Mouse (Mus musculus) midbrain, embryonic 11.5 days (tissue): Measurements from ENCODE around the gene Gm4201. TPM values are rescaled to one million over a fixed set of nuclear protein-coding genes. Genes with fewer than 3 reads are reported as not detected.
"Not testable (repeated sequence)": the region's sequence is repeated elsewhere in the genome, so short reads cannot be mapped to it uniquely, and the experiment has no call there.

ENCODE experiments used
- ATAC-seq: fragments of 200-750 bp; cut with Nextera tagmentation; 2 replicates; pipeline ENCODE4 v1.8.0; 2017; ENCODE audit warnings: moderate TSS enrichment, moderate library complexity; ENCODE audit not compliant: low FRiP score
- DNase-seq: peaks from one replicate; pipeline ENCODE4 v3.0.0; 2015; ENCODE audit warnings: low spot score; ENCODE audit errors: missing footprints
- H3K27ac ChIP-seq: fragments of 300-500 bp; sonication (generic); 2 replicates; pipeline ENCODE4 v1.5.1; 2014; ENCODE audit warnings: low read depth, low read length
- H3K27me3 ChIP-seq: fragments of 300-500 bp; sonication (generic); 2 replicates; pipeline ENCODE4 v1.6.1; 2014; ENCODE audit warnings: mild to moderate bottlenecking, low read length, moderate library complexity, mixed read lengths; ENCODE audit not compliant: control insufficient read depth, insufficient read depth
- H3K36me3 ChIP-seq: fragments of 300-500 bp; sonication (generic); 2 replicates; pipeline ENCODE4 v1.6.1; 2014; ENCODE audit warnings: mild to moderate bottlenecking, low read length, moderate library complexity, mixed read lengths; ENCODE audit not compliant: control insufficient read depth, insufficient read depth
- H3K4me1 ChIP-seq: fragments of 300-500 bp; sonication (generic); 2 replicates; pipeline ENCODE4 v1.6.1; 2014; ENCODE audit warnings: low read length; ENCODE audit not compliant: control insufficient read depth, insufficient read depth
- H3K4me2 ChIP-seq: fragments of 300-500 bp; sonication (generic); 2 replicates; pipeline ENCODE4 v1.6.1; 2014; ENCODE audit warnings: mild to moderate bottlenecking, moderate library complexity
- H3K4me3 ChIP-seq: fragments of 300-500 bp; sonication (generic); 2 replicates; pipeline ENCODE4 v1.5.1; 2014; ENCODE audit warnings: low read depth, low read length
- H3K9ac ChIP-seq: fragments of 300-500 bp; sonication (generic); 2 replicates; pipeline ENCODE4 v1.6.1; 2014; ENCODE audit warnings: low read length
- H3K9me3 ChIP-seq: fragments of 300-500 bp; sonication (generic); 2 replicates; pipeline ENCODE4 v1.6.1; 2016; ENCODE audit warnings: low read length; ENCODE audit not compliant: control insufficient read depth
- WGBS: fragments of 180-500 bp; shearing (Covaris S2); extraction: QIAGEN DNeasy Blood & Tissue Kit; methylation state at CpG from one replicate; pipeline ENCODE4 v1.1.7; 2014; 5-methylcytosine and 5-hydroxymethylcytosine counted together
- polyA plus RNA-seq: library from polyadenylated mRNA; unstranded; fragments of >200 nt; fragmentation: Nextera tagmentation; extraction: Ambion mirVana; gene quantifications from 2 replicates; pipeline ENCODE4 v1.2.1, GENCODE M21; 2014

Gene Gm4201
- not detected in 2 replicates for polyA plus RNA-seq

GRCm38 (mm10) chr7:22565243-22565642 lies at the start of gene Gm4201:
Gene Gm4201, minus strand, starts transcription at chr7:22565343.
- DNase-seq, H3K9ac ChIP-seq, H3K4me1 ChIP-seq, H3K4me2 ChIP-seq, H3K4me3 ChIP-seq, H3K9me3 ChIP-seq, ATAC-seq, H3K27me3 ChIP-seq, H3K27ac ChIP-seq, H3K36me3 ChIP-seq: not testable (repeated sequence)
- no CpG with 5 or more reads among the region's 3 CpGs for WGBS

DNA sequence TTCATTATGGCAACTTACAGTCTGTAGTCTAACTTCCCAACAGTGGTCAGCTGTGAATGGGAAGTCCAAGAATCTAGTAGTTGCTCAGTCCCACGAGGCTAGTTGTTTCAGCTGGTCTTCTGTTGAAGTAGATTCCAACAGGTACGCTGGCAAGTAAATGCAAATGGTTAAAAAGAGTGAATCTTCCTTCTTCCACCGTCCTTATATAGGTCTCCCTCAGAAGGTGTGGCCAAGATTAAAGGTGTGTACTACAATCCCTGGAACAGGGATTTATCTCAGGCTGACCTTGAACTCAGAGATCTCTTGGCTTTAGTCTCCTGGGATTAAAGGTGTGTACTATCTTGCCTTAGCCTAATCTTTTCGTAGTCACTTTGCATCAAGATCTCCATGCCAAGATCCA lies 22.9 kb upstream of the Gm4201 start, which contains the start of gene Gm4565:
Gm4565 (minus strand) TSS at position 101 of the 400 bp plus-strand sequence.
- not testable (repeated sequence) for H3K27me3 ChIP-seq, ATAC-seq, DNase-seq, H3K4me3 ChIP-seq, H3K9ac ChIP-seq, H3K4me2 ChIP-seq, H3K27ac ChIP-seq, H3K36me3 ChIP-seq, H3K9me3 ChIP-seq, H3K4me1 ChIP-seq
- 78% methylated on average over 2 of the region's 4 CpGs for WGBS

- ATAC-seq, H3K4me2 ChIP-seq, H3K9me3 ChIP-seq, H3K27ac ChIP-seq, DNase-seq, H3K9ac ChIP-seq, H3K4me1 ChIP-seq, H3K36me3 ChIP-seq, H3K27me3 ChIP-seq, H3K4me3 ChIP-seq: not testable (repeated sequence)
- no CpG with 5 or more reads among the region's 1 CpGs for WGBS
Measured at GRCm38 (mm10) chr7:22534787-22535186, 30.4 kb downstream of the Gm4201 start, which contains the start of gene Gm8677. Gene Gm8677, minus strand, starts transcription at chr7:22534887.

DNA sequence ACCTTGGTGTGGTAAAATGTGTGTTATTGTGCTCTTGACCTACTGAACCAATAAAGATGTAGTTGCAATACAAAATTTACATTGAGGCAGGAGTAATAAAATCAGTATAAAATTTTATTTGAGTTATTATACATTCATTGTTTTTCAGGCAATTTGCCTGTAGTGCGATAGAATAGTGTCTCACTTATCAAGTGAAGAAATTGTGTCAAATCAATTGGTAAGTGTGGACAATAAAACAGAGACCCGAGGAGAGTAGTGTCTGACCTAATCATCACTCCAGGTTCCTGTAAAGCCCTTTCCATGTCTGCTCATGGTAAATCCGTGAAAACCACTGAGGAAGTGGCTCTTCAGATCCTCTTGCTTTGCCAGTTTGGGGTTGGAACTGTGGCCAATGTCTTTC lies 42.5 kb downstream of the Gm4201 start, which contains the start of gene Vmn1r152:
Vmn1r152 (plus strand) TSS at position 301 of the 400 bp plus-strand sequence.
- not testable (repeated sequence) for ATAC-seq, H3K4me3 ChIP-seq, DNase-seq, H3K9me3 ChIP-seq, H3K27me3 ChIP-seq, H3K9ac ChIP-seq, H3K27ac ChIP-seq, H3K36me3 ChIP-seq, H3K4me2 ChIP-seq, H3K4me1 ChIP-seq
- WGBS = no CpG with 5 or more reads among the region's 3 CpGs

Other genes with a start within 250 kb of the Gm4201 start
- not detected in 2 replicates for gene Gm4187, start 235.6 kb downstream of the Gm4201 start, polyA plus RNA-seq
- gene Gm8660, start 194.3 kb downstream of the Gm4201 start, polyA plus RNA-seq = not detected in 2 replicates
- gene Vmn1r148, start 151.8 kb downstream of the Gm4201 start, polyA plus RNA-seq = not detected in 2 replicates
- gene Vmn1r149, start 127.1 kb downstream of the Gm4201 start, polyA plus RNA-seq = not detected in 2 replicates
- not detected in 2 replicates for gene Gm10665, start 101.3 kb downstream of the Gm4201 start, polyA plus RNA-seq
- not detected in 2 replicates for gene Vmn1r151, start 65.7 kb downstream of the Gm4201 start, polyA plus RNA-seq
- gene Vmn1r152, start 42.4 kb downstream of the Gm4201 start, polyA plus RNA-seq = not detected in 2 replicates
- not detected in 2 replicates for gene Gm8677, start 30.5 kb downstream of the Gm4201 start, polyA plus RNA-seq
- not detected in 2 replicates for gene Gm4565, start 22.8 kb upstream of the Gm4201 start, polyA plus RNA-seq
- gene Vmn1r155, start 92.7 kb upstream of the Gm4201 start, polyA plus RNA-seq = not detected in 2 replicates
- gene Gm8693, start 127.0 kb upstream of the Gm4201 start, polyA plus RNA-seq = not detected in 2 replicates
- not detected in 2 replicates for gene Gm4567, start 154.4 kb upstream of the Gm4201 start, polyA plus RNA-seq
- not detected in 2 replicates for gene Vmn1r157, start 196.4 kb upstream of the Gm4201 start, polyA plus RNA-seq
- not detected in 2 replicates for gene Vmn1r158, start 225.4 kb upstream of the Gm4201 start, polyA plus RNA-seq